Comparison of ENCODE assay signal across 9 mouse cellular contexts in genomic region chr10:14195778-14196650, GRCm38 (mm10).
DNase-seq lines count a peak whose midpoint lies in the region; ATAC-seq and TF ChIP-seq lines count a peak whose summit lies in the region.
"Had no signal": no experiment of that assay in that cellular context is flagged by ENCODE, and none has a peak within 500 bp of the region (broad histone marks: within the 10 kb centered on the region; RNA-seq: fewer than 3 reads in every experiment).

No protein-coding gene starts in this region.

- H3K4me3 ChIP-seq in hindbrain, embryonic 13.5 days = no peak overlapping the region
- H3K4me3 ChIP-seq in intestine, postnatal 0 days (ENCODE audit: low read depth, low read length) = no peak overlapping the region
- H3K4me3 ChIP-seq: megakaryocyte, embryonic 14.5 days had no signal

- ATAC-seq in hindbrain, embryonic 13.5 days (ENCODE audit: low FRiP score) = peak; percentile 34; the same call in 1 of the 2 replicates
- no peak for ATAC-seq in intestine, postnatal 0 days

- no peaks in the 10 kb centered on the region for H3K9me3 ChIP-seq in hindbrain, embryonic 13.5 days
- no peaks in the 10 kb centered on the region for H3K9me3 ChIP-seq in intestine, postnatal 0 days (ENCODE audit: control insufficient read depth)
- H3K9me3 ChIP-seq: megakaryocyte, embryonic 14.5 days had no signal

- H3K4me1 ChIP-seq in hindbrain, embryonic 13.5 days (replicated peaks) = peaks cover 13% of the 10 kb centered on the region; the same call in 1 of the 2 replicates
- no peaks in the 10 kb centered on the region for H3K4me1 ChIP-seq in intestine, postnatal 0 days (replicated peaks; ENCODE audit: control insufficient read depth, insufficient read depth, low read length)
- H3K4me1 ChIP-seq: megakaryocyte, embryonic 14.5 days had no signal

- H3K4me2 ChIP-seq in hindbrain, embryonic 13.5 days = no peak overlapping the region
- no peak overlapping the region for H3K4me2 ChIP-seq in intestine, postnatal 0 days (replicated peaks; ENCODE audit: low read depth)

- H3K27me3 ChIP-seq in hindbrain, embryonic 13.5 days = no peaks in the 10 kb centered on the region
- H3K27me3 ChIP-seq in intestine, postnatal 0 days (replicated peaks; ENCODE audit: control insufficient read depth, insufficient read depth, low read length) = no peaks in the 10 kb centered on the region

- peak; percentile 19 for DNase-seq in kidney, adult 9 months
- no peak for DNase-seq in kidney, adult 18-20 months
- peak; percentile 53 to 57 for DNase-seq in layer of hippocampus, postnatal 25 days (ENCODE audit: extremely low spot score in 1 of 2, low spot score in 1 of 2)
- DNase-seq in right cerebral cortex, postnatal 10 days (ENCODE audit: low spot score in 2 of 2) = peak; percentile 89 to 92
- DNase-seq in T-cell, adult 2 months (ENCODE audit: low spot score) = no peak
- no peak for DNase-seq in ovary, postnatal 10 days (ENCODE audit: low spot score)

- no peak for TF ChIP-seq CTCF in intestine, postnatal 0 days (IDR thresholded peaks at IDR 0.05; ENCODE audit: low read depth)

- H3K27ac ChIP-seq in hindbrain, embryonic 13.5 days = no peak overlapping the region
- no peak overlapping the region for H3K27ac ChIP-seq in intestine, postnatal 0 days (ENCODE audit: low read depth, low read length)

- no peaks in the 10 kb centered on the region for H3K36me3 ChIP-seq in hindbrain, embryonic 13.5 days
- H3K36me3 ChIP-seq in intestine, postnatal 0 days (ENCODE audit: control insufficient read depth, insufficient read depth) = no peaks in the 10 kb centered on the region

- 65% methylated on average over 17 of the region's 17 CpGs for WGBS in hindbrain, embryonic 13.5 days
- WGBS in intestine, postnatal 0 days = 84% methylated on average over 17 of the region's 17 CpGs

- no peak overlapping the region for H3K9ac ChIP-seq in hindbrain, embryonic 13.5 days
- no peak overlapping the region for H3K9ac ChIP-seq in intestine, postnatal 0 days (ENCODE audit: low read depth, low read length)

Comparison
In these comparisons a context has a peak if more than half of its experiments do, and no peak if none do; other contexts are left out.
1. DNase-seq: peak in kidney, adult 9 months (single experiment), layer of hippocampus, postnatal 25 days (2 of 2) and right cerebral cortex, postnatal 10 days (2 of 2); none in kidney, adult 18-20 months (single experiment), T-cell, adult 2 months (single experiment) and ovary, postnatal 10 days (single experiment).